Mouse (Mus musculus) brown adipose tissue, adult 24 weeks (tissue): ENCODE data around the gene Tnfrsf21. TPM values are rescaled to one million over a fixed set of nuclear protein-coding genes. Genes with fewer than 3 reads are reported as not detected.

Experiments
- H3K27ac ChIP-seq: fragments of 200-500 bp; replicated peaks from 2 replicates; pipeline ENCODE4 v1.5.1; 2012; ENCODE audit warnings: low read depth, mild to moderate bottlenecking, low read length
- H3K4me1 ChIP-seq: fragments of 200-500 bp; 2 replicates; pipeline ENCODE4 v1.6.1; 2012; ENCODE audit warnings: low read length, mixed read lengths; ENCODE audit not compliant: control insufficient read depth, insufficient read depth, insufficient read length
- H3K4me3 ChIP-seq: fragments of 200-500 bp; 2 replicates; pipeline ENCODE4 v1.5.1; 2012; ENCODE audit warnings: low read depth, mild to moderate bottlenecking, low read length, moderate library complexity; ENCODE audit not compliant: insufficient read depth
- polyA plus RNA-seq: library from polyadenylated mRNA; stranded (reverse); fragments of >200 nt; gene quantifications from 2 replicates; pipeline ENCODE4 v1.2.4, GENCODE M21; 2012; ENCODE audit not compliant: missing spikeins, insufficient read depth, insufficient read length

The Tnfrsf21 gene
- polyA plus RNA-seq, 1 experiment = 4.4 TPM

GRCm38 (mm10) chr17:43076801-43077493 is 60.6 kb downstream of the Tnfrsf21 start:
- Histone ChIP-seq H3K4me3 (peak overlapping the region; percentile 25; the same call in 1 of the 2 replicates), H3K27ac (0 out of 2 replicates have a peak overlapping the region, but pooled peaks have one; percentile 36), H3K4me1 (0 out of 2 replicates have a peak, but pooled peaks cover 5% of the 10 kb centered on the region)

DNA sequence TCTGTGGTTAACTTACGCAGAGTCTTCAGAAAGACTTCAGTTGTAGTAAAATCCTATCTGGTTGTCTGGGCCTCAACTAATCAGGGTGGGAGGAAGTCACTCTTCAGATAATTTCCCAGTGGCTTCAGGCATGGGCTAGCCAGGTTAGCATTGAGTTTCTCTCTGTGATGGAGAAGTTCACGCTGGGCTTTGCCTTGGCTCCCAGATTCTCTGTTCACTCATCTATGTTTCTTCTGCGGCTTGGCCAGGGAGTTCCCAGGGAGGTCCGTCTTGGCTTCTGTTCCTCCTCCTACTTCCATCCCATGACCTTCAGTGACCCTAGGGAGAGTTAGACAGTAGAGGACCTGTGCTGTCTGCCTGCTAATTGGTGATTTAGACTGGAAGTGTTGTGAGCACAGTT is 61.2 kb downstream of the Tnfrsf21 start:
- no peak overlapping the region for H3K27ac ChIP-seq
- 0 out of 2 replicates have a peak, but pooled peaks cover 5% of the 10 kb centered on the region for H3K4me1 ChIP-seq
- no peak overlapping the region for H3K4me3 ChIP-seq

DNA sequence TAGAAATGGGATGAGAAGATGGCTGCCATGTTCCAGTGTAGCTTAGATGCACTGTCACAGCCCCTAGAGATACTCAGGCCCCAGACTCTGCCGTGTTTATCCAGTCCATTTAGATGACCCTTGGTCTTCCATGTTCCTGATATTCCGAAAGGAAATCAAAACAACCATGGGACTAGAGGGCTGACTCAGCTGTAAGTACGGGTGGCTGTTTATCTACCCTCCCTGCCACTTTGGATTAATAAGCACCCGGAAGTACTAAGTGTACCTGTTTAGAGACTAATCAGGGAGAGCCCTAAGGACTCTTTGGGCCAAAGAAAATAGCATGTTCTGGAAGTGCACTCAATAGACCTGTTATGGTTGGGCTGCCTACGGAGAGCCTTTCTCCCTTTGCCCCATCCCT is 64.9 kb downstream of the Tnfrsf21 start:
- no peak overlapping the region for H3K4me3 ChIP-seq
- 0 out of 2 replicates have a peak, but pooled peaks cover 2% of the 10 kb centered on the region for H3K4me1 ChIP-seq
- no peak overlapping the region for H3K27ac ChIP-seq

- Histone ChIP-seq H3K27ac (no peak overlapping the region), H3K4me3 (no peak overlapping the region), H3K4me1 (no peaks in the 10 kb centered on the region)
Measured at GRCm38 (mm10) chr17:43089496-43089895, 73.1 kb downstream of the Tnfrsf21 start.

DNA sequence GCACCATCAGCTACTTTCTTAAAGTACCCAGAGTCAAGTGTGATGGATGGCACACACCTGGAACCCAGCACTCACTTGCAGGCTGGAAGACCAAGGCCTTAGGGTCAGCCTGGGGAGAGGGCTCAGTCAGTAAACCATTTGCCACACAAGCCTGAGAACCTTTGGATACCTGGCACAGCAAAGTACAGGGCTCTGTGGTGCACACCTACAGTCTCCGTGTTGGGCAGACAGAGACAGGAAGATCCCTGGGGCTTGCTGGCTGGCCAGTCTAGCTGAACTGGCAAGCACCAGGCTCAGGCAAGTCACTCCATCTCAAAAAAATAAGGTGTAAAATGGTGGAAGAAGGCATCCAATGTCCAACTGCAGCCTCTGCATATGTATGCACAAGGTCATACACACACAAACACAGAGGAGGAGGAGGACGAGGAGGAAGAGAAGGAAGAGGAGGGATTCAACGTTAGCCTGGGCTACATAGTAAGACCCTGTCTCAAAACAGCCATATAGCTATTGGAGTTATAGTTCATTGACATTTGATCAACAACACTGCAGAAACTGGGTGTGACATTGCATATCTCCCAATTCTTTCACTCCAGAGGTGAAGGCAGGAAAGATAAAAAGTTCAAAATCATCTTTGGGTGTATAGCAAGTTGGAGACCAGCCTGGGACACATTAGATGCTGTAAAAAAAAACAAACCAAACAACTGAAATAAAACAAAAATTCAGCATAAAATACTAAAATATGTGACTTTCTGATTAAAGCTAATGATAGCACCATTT is 74.8 kb downstream of the Tnfrsf21 start:
- Histone ChIP-seq H3K4me1 (no peaks in the 10 kb centered on the region), H3K4me3 (no peak overlapping the region), H3K27ac (no peak overlapping the region)

DNA sequence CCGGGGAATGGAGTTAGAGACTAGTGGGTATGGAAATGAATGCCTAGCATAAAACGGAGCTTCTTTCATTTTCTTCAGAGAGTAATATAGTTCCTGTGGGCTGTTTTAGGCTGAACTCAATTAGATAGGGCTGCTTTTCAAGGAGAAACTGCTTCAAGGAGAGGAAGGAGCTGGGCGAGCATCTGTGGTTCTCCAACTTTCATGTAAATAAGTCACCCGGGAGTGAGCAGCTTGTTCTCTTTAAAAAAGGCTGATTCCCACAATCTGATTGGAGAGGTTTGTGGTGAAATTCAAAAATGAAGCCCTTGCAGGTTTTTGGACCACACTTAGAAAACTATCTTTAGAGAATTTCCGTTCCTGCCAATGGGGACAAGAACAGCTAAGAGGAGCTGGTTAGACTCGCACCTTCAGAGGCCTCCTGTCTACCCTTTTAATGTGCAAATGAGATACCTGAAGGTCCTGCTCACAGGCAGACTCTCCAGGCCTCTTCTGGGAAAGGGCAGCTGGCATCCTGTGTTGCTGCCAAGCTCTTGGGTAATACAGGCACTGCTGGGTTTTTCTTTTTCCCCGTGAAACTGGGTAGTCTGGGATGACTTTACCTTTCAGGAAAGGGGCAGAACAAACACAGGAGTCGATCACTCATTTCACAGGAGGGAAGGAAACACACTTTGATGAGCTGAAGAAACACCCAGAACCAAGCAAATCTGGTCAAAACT is 76.1 kb downstream of the Tnfrsf21 start:
- Histone ChIP-seq H3K27ac (no peak overlapping the region), H3K4me3 (no peak overlapping the region), H3K4me1 (no peaks in the 10 kb centered on the region)

GRCm38 (mm10) chr17:43094285-43094684 is 77.9 kb downstream of the Tnfrsf21 start:
- H3K4me3 ChIP-seq = no peak overlapping the region
- H3K27ac ChIP-seq = no peak overlapping the region
- no peaks in the 10 kb centered on the region for H3K4me1 ChIP-seq

DNA sequence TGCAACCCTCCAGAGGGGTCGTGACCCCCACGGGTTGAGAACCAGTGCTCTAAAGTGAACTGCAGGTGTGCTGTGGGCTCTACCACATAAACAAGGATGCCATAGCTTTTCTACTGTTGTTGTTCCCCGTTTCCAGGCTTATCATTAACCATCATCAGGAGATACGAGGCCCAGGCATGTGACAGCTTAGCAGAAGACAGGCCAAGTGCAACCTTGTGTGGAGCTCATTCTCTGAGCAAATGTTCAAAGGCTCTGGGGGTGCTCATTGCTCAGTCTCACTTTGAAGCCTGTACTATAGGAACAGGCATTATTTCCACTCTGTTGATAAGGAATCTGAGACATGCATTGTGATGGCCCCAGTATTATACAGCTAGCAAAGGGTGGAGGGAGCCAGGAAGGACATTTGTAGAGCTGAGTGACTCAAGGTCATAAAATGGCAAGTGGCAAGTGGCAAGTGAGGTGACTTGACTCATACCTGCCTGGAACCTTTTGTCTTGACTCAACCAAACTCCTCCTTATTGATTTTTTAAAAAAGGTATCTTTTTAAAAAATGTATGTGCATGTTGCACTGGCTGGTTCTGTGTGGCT is 80.8 kb downstream of the Tnfrsf21 start:
- H3K27ac ChIP-seq = no peak overlapping the region
- H3K4me1 ChIP-seq = no peaks in the 10 kb centered on the region
- H3K4me3 ChIP-seq = no peak overlapping the region

DNA sequence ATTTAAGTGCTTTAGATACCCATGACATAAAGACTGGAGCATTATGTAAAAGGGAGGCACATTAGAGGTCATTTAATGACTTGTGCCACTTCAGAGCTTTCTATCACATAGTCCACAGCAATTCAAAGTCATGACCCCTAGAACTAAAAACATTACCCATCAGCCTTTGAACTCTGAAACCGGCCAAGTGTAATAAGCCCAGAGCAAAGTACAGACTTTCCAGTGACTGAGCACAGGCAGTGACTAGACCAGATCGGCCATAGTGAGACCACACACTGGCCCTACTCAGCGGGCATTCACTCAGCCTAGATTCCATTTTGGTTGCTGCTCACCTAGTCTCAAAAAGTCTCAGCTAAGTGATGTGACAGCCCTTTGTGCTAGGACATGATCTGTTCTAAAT is 89.8 kb downstream of the Tnfrsf21 start:
- H3K27ac ChIP-seq = no peak overlapping the region
- no peak overlapping the region for H3K4me3 ChIP-seq

DNA sequence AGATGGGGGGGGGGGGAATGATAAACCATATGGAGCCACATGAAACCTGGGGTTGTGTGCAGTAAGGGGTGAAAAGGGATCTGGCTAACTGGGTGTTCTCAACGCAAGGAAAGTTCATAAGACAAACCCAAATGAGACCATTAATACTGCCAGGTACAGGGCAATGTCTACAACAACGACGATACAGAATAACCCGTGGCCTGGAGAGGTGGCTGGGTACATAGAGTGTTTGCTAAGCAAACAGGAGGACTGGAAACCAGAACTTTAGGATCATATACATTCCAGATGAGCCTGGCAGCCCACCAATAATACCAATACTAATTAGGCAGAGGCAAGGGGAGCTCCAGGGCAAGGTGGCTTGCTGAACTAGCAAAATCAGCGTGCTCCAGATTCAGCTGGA is 91.0 kb downstream of the Tnfrsf21 start:
- Histone ChIP-seq H3K4me3 (no peak overlapping the region), H3K4me1 (no peaks in the 10 kb centered on the region), H3K27ac (no peak overlapping the region)

More for the DNA sequence above, 89.8 kb downstream of the Tnfrsf21 start:
- no peaks in the 10 kb centered on the region for H3K4me1 ChIP-seq

GRCm38 (mm10) chr17:43109501-43109900 is 93.1 kb downstream of the Tnfrsf21 start:
- no peaks in the 10 kb centered on the region for H3K4me1 ChIP-seq
- H3K4me3 ChIP-seq = no peak overlapping the region
- H3K27ac ChIP-seq = no peak overlapping the region

DNA sequence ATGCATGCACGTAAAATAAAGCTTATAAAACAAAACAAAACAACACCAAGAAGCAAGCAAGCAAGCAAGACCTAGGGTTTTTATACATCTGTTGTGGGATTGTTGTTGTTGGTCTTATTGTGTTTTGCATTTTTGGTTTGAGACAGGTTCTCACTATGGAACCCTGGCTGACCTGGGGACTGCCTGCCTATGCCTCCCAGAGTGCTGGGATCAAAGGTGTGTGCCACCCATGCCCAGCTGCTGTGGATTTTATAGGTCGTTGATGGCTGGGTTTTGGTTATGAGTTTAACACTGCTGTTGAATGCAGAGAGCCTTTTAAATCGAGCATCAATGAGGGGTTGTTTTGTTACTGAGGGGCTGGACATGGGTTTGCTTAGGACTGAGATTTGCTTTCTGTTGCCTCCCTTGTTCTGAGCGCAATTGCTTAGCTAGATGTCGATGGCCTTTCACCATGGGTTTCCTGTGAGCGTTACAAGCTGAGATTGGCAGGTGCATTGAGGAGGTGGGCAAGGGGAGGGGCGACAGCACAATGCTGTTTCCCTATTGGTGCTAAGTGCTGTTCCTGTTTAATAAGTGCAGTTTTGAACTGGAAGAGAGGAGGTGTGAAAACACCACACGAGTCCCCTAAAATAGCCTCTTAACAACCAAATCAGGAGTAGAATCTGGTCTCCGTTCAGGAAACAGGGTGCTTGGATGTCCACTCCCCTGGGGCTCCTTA is 94.0 kb downstream of the Tnfrsf21 start:
- Histone ChIP-seq H3K27ac (no peak overlapping the region), H3K4me1 (no peaks in the 10 kb centered on the region), H3K4me3 (no peak overlapping the region)

DNA sequence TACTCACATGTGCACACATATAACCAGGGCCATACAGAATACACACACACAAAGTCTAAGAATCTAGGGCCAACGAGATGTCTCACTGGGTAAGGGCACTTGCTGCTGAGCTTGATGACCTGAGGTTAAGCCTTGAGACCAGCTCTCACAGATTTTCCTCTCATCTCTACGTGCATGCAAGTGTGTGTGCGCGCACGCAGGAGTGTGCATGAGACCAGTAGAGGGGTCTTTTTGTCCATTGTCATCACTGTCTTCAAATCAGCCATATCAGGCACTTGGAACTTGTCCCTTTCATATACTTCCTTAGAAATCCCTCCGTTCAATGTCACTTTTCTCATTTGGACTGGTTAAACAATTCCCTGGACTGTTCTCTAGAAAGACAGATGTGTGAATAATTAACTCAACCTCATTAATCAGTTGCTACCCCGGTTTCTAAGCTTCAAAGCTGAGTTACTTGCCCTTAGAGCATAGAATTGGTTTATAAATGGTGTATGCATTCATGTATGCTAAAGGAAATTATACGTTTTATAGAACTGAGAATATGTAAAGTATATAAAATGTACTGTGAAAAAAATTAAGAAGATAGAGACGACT is 97.1 kb downstream of the Tnfrsf21 start:
- no peaks in the 10 kb centered on the region for H3K4me1 ChIP-seq
- no peak overlapping the region for H3K27ac ChIP-seq
- H3K4me3 ChIP-seq = no peak overlapping the region

DNA sequence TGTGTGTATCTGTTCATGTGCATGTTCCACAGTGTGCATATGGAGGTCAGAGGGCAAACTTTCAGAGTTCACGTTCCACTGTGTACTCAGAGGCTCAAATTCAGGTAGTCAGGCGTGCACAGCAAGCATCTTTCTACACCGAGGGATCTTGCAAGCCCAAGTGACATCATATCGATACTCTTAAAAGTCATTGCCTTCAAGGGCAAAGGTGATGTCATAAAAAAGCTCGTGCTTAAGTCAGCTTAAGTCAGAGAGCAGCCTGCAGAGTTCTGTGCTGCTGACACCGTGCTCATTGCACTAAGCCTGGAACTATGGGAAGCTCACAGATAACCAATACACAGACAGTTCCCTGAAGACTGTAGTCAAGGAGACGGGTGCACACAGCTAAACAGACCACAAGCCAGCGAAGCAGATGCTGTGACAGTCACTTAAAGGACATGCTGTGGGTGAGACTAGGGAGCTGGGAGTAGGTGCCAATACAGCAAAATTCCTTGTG is 97.8 kb downstream of the Tnfrsf21 start:
- H3K4me3 ChIP-seq = no peak overlapping the region
- no peaks in the 10 kb centered on the region for H3K4me1 ChIP-seq
- H3K27ac ChIP-seq = no peak overlapping the region
